Mouse (Mus musculus) v-Abl transformed pro-B cells (cell line): Measurements from ENCODE around the gene Gbp2b.
"Not testable (repeated sequence)": the region's sequence is repeated elsewhere in the genome, so short reads cannot be mapped to it uniquely, and the experiment has no call there.

ENCODE experiments used
- in situ Hi-C, 2 experiments: fragments of 400-800 bp; cut with MboI; formaldehyde crosslinking; loops; one replicate each; pipeline ENCODE4 v1.15.1; 2025; ENCODE audit not compliant: unreplicated experiment in 2 of 2

Gbp2b gene

DNA sequence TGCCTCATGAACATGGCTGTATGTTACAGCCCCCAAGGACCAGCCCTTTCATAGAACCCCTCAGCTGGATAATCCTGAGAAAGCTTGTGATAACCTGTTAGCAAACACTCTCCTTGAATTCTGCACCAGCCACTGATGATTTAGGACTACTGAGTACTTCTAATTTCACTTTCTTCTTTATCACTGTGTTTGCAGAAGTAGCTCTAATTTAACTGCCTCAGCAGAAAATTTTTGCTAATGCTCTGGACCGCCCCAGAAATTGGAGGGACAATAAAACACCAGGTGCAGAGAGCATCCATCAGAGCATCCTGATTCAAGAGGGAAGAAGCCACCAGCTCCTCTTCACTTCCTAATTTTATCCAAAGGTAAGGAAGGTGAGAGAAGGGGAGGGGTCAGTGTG, at the start of gene Gbp2b:
TSS of gene Gbp2b (plus strand) at position 301 of the 400 bp plus-strand sequence.
- in situ Hi-C loops = no loop called here

DNA sequence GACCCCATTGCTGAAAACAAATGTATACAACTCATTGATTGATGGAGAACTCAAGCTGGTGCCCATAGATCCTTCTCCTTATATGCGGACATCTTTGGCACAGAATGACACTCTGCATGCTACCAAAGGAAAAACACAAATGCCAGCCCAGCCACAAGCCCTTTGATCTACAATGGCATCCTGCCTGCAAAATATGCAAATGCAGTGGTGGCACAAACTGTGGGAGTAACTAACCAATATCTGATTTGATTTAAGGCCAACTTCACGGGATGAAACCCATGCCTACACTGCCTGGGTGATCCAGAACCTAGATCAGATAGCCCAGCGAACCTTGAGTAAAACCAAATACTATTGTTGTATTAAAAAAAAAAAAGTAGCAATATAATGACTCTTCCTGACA, 48.0 kb upstream of the Gbp2b start:
- in situ Hi-C loops = no loop called here

DNA sequence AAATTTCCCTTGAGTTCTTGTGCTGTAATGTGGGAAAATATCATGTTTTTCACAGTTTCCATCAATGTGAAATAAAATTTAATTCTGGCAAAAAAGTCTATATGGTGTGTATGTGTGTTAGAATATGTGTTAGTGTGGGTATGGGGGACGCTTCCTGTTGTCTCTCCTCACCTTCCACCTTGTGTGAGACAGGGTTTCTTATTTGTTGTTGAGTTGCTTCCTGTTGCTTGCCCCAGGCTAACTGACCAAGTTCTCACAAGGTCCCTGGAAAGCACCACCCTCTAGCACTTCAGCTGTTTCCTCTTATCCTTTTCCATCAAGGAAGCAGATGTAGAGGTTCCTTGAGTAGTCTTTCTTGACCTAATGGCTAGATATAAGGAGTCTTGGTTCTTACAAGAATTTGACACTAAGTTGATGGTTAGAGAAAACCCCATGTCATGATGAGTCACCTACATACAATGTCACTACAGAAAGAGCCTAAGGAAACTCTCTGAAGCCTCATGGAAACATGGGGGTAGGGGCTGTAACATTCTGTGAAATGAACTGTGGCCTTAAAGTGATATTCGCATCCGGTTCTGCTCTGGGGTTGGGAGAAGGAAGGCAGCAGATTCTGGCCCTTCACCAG, 44.5 kb upstream of the Gbp2b start:
- in situ Hi-C loops = no loop called here

DNA sequence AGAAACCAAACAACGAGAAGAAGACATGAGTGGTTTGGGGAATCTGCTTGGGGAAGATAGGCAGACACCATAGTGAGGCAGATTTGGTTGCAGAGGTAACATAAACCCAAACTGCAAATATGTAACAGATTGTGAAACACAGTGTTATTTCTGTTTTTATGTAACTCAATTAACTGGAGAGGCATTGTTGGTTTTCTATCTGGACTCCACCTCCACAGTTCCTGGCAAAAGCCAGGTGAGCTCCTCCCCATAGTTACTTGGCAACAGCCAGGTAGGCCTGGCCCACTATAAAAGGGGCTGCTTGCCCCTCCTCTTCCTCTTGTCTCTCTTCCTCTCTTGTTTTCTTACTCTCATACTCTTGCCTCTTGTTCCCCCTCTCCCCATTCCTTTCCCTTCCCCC, 40.0 kb upstream of the Gbp2b start:
- in situ Hi-C loops = no loop called here

DNA sequence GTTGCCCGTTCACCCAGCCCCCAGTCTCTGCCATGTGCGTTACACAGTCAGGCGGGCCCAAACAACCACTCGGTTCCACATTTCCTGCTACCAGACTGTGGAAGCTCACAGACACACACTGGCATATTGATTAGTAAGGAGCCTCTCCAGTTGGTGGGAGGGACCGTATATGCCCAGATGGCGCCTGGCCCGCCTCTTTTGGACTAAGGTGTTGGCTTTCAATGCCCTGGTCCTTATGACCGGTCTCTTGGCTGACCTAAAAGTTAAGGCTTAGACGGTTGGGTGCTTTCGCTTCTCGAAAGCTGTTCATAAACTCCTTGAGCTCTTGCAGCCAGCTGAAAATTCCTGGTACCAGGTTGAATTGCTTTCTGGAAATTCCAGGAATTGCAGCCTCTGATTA, 39.0 kb upstream of the Gbp2b start:
- in situ Hi-C loops = no loop called here

DNA sequence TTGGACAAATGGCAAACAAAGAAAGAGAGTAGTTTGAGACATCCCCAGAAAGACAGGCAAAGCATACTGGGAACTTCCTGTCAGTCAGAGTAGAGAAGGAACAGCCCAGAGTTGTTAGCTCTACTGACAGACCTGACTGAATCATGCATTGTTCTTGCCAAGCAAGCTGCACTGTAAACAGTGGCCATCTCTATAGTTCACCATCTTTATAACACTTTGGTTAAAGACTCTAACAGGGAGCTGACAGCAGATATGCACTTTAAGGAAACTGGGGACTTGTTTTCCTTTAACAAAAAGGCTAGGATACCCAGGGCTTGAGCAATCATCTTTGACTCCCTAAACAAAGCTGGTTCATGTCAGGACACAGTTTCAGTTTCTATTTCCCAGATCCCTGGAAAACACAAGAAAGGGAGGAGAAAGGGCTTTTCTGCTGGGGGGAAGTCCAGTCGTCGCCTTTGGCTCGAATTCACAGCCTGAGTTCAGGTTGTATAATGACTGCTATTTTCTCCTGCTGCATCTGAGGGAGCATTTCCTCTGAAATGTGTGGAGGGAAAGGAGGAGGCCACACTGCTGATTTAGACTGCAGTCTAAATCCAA, 34.9 kb upstream of the Gbp2b start, which contains the start of gene Gbp3:
TSS of gene Gbp3 (plus strand) at position 395 of the 597 bp plus-strand sequence.
- in situ Hi-C loops = loop anchor here (5.0 kb wide), 4 partner anchors 43 to 67 kb away; partner anchors contain the start of genes Gbp2 (in 1 of the 2) and Gbp5 (in 1 of the 2)

DNA sequence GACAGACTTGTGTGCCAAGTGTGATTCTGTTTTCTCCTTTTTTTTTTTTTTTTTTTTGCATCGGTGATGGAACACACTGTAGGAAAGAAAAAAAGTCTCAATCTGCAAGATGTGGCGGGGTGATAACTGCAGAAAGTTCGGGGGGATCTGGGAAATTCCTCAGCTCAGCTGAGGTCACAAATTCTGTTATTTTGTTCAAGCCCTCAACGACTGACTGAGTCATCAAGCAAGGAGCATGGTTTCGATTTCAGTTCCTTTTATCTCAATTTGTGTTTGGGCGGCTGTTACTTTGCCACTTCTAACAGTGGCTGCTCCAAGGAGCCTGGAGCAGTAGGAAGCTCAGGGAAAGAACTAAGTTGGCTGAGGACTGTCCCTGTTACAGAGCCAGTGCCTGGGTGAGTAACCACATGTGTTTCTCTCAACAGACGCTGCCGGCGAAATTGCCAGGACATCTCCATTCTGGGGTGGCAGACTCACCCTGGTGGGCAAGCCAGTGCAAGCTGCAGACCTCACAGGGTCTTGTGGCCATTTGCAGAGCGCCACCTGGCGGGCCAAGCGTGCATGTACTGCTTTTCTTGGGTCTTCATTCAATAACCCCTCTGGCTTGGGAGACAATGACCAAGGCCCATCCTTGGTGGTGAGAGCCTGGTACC, 34.2 kb upstream of the Gbp2b start:
- in situ Hi-C loops = loop anchor here (5.0 kb wide), 4 partner anchors 42 to 68 kb away; partner anchors contain the start of genes Gbp2 (in 1 of the 2) and Gbp5 (in 1 of the 2)

DNA sequence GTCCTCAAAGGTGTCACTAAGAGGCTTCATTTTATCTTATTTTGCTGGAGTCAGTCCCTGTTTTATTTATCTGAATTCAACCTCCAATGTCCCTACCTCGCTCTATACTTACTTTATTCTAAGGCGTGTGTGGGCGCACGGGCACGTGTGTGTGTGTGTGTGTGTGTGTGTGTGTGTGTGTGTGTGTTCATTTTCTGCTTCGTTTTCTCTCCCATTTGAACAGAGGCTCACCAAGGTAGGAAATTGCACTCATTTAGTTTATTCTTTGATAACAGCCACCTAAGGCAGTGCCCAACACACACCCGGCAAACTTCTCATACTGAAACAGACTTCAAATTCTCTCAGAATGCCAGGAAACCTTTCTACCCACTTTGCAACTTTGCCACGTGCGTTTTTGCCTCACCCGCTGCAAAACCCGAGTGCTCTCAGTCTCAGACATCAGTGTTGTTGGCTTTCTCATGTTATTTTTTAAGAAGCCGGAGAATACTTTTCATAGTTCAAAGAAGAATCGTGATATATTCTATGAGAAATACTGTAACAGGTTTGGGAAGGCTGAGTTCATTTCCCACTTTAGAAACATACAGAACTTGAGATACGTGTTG, 33.5 kb upstream of the Gbp2b start:
- in situ Hi-C loops = loop anchor here (5.0 kb wide), 4 partner anchors 41 to 69 kb away; partner anchors contain the start of genes Gbp2 (in 1 of the 2) and Gbp5 (in 1 of the 2)

DNA sequence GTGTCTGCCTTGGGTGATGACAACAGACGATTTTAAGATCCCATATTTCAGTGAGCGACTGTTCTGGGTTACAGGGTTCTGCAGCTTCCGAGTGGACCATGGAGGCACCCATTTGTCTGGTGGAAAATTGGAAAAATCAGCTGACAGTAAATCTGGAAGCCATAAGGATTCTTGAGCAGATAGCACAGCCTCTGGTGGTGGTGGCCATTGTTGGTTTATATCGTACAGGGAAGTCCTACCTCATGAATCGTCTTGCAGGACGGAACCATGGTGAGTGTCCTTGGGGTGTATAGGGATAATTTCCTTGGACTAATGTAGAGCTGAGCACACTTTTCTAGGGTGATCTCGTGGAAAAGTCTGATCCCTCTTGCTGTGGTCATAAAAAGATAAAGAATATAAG, 33.0 kb upstream of the Gbp2b start:
- in situ Hi-C loops = loop anchor here (5.0 kb wide), 4 partner anchors 41 to 69 kb away; partner anchors contain the start of genes Gbp2 (in 1 of the 2) and Gbp5 (in 1 of the 2)

DNA sequence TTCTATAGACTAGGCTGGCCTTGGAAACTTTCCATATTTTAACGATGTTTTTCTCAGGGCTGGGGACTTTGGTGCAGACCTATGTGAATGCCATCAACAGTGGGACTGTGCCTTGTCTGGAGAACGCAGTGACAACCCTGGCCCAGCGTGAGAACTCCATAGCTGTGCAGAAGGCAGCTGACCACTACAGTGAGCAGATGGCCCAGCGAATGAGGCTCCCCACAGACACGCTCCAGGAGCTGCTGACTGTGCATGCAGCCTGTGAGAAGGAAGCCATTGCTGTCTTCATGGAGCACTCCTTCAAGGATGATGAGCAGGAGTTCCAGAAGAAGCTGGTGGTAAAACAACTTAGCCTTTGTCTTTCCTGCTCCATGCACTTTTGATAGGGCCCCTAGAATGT, 27.2 kb upstream of the Gbp2b start:
- in situ Hi-C loops = not testable (repeated sequence)

DNA sequence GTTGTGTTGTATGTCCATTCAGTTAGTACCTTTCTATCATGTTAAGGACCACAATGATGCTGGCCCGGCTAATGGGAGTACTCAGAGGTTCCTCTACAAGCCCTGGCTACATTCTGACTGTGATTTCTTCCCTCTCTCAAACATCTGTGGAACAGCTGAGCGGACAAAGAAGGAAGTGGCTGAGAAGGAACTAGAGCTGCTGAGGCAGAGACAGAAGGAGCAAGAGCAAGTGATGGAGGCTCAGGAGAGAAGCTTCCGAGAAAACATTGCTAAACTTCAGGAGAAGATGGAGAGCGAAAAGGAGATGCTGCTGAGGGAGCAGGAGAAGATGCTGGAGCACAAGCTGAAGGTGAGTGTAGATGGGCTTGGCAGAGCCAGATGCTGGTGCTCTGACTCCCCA, 23.9 kb upstream of the Gbp2b start:
- in situ Hi-C loops = no loop called here

DNA sequence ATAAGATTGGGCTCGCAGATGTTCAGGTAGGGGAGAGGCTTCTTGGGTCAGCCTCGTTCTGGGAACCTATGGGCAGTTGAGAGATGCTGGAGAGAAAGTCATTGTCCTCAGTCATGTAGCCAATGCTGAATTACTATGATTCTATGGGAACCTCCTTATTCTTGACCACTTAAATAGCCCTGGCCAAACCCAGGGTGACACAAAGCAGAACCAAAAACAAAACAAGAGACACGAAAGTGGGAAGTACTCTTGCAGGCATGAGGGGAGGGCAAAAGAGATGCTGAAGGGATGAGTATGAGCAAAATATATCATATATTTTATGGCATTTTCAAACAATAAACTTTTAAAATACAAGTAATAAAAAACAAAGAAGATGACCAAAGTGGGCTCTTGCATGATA, 17.5 kb upstream of the Gbp2b start:
- in situ Hi-C loops = no loop called here

DNA sequence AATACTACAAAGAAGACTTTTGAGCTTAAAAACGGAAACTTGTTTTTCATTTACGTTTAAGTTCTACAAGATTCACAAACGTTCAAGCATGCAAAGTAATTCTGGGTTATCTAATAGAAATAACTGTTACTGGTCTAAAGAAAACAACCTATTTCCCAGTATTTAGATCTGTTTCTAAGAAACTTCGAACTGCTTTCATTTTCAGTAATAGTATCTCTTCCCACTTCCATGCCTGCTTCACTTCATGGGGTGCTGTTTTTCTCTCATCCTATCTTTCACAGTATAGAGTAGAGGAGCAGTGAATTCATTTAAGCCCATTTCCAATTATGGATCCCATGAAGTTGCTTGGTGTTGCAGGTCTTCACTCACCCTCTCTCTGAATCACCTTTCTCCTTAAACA, 16.3 kb upstream of the Gbp2b start:
- in situ Hi-C loops = no loop called here

DNA sequence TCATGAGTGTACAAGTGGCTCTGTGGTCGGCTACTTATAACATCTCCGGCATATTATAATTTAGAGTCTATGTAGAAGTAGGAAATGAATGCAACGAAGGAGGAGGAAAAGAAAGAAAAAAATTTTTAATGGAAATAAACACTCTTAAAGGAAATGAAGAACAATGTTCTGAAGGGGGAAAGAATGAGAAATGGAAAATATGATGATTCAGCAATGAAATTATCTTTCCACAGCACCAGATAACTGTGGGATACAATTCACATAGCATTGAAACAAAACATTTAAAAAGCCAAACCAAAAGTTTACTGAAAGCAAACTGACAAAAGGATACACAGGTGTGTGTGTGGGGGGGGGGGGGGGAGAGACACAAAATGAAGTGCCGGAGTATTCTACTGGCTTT, 11.6 kb upstream of the Gbp2b start:
- in situ Hi-C loops = no loop called here

DNA sequence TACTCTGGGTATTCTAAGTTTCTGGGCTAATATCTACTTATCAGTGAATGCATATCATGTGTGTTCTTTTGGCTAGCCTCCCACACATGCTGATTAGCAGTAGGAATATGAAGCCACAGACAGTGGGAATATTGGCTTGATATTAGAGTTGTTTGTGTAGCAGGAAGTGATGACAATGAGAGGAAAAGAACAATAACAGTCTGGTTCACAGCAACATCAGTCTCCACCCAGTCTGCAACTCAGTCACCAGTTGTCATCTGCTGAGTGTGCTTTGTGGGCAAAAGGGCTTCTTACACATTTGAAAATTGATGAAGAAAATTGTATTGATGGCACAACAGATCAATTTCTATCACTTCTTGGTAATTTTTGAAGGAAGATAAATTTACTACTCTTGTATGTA, 7.3 kb upstream of the Gbp2b start:
- in situ Hi-C loops = no loop called here

DNA sequence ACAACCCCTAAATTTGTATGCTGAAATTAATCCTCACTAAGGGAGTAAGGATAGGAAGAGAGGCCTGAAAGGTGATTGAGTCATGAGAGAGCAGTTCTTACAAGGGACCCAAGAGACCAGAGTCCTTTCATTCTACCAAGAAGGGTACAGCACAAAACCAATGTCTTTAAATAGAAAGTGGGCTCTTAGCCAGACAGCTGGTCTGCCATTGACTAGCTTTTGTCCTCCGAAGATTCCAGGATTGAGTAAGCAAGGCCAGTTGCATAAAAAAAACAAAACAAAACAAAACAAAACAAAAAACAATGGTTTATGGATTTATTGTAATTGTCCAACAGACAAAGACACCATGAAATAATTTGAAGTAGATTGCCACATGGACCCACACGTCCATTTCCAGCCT, 5.8 kb upstream of the Gbp2b start:
- in situ Hi-C loops = no loop called here

DNA sequence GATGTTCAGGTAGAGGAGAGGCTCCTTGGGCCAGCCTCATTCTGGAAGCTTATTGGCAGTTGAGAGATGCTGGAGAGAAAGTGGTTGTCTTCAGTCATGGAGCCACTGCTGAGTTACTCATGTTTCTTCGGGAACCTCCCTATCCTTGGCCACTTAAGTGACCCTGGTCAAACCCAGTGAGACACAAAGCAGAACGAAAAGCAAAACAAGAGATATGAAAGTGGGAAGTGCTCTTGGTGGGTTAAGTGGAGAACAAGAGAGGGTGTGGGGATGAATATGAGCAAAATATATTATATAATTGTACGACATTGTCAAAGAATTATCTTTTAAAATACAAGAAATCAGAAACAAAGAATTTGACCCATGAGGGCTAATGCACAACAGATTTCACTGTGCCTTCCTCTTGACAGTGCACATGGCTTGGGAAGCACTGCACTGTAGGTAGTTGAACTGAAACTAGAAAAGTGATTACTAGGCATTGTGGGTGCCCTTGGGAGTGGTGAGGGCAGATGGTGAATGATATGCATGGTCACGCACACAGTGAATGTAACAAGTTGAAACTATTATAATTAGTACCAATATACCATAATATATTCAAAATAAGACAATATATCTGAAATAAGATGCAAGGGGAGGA, 4.1 kb upstream of the Gbp2b start:
- in situ Hi-C loops = no loop called here

DNA sequence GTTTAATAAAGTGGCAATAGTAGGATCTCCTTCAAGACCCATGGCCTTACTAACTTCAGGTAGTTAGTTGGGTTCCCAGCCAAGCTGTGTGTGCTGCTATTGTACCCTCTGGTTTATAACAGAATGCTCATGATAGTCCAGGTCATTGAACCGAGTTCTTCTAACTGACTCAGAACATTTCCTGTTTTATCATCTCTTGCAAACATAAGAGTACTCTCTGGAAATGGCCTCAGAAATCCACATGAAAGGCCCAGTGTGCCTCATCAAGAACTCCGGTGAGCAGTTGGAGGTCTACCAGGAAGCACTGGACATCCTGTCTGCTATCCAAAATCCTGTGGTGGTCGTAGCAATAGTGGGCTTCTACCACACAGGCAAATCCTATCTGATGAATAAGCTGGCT, 3.3 kb downstream of the Gbp2b start:
- in situ Hi-C loops = no loop called here

DNA sequence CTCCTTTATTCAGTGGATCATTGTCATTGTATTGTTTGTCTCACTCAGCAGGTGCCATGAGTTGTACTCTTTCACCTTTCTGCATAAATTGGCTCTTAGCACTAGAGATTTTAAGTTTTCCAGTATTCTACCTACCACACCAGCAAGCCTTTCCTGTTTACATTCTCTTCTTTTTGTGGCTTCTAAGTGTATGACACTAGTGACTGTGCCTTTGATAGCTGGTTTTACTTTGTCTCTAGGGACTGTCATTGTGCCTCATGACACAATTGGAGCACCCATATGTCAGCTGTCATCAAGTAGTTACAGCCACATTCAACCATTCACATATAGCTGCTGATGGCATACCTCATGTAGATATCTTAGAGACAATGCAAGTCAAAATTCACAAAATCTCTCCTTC, 7.0 kb downstream of the Gbp2b start:
- in situ Hi-C loops = loop anchor here in 1 of 2 experiments (5.0 kb wide), 1 partner anchor 39 kb away; the partner anchor contains the start of gene Gbp3

DNA sequence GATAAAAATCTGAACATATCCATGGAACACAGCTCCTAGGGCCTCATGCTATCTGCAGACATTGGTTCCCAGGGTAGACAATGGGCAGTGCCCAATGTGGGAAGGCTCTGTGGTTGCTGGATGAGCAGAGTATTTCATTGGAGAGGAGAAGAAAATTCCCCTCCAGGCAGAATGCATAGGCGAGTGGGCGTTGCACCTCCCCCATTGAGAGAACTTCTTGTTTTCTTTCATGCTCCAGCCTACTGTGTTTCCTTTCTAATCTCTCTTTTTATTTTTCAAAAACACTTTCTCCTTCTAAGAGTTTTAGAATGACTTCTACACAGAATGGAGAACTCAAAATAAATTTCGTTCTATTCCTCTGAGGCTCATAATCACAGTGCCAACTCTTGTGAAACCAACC, 24.0 kb downstream of the Gbp2b start:
- in situ Hi-C loops = no loop called here

DNA sequence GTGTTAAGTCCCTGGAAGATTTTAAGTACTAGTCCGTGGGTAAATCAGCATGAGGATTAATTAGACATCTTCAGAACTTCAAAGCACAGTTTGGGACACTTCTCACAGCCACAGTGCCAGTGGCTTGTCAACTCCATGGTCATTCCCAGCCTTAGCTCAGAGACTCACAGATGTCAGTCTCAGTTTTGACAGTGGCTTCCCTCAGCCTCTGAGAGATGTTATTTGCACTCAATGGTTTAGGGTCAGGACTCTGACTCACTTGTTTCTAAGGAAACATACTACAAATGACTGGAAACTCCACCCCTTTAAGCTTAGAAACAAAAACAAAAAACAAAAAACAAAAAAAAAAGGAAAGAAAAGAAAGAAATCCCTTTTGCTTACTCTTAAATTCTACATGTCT, 25.0 kb downstream of the Gbp2b start:
- in situ Hi-C loops = loop anchor here (5.0 to 10.0 kb wide), 3 partner anchors 57 to 325 kb away; partner anchors contain the start of genes Gbp5 (in 2 of the 2) and Gbp3 (in 1 of the 2)
